8 mouse cellular contexts compared by ENCODE assay signal in the genomic region with DNA sequence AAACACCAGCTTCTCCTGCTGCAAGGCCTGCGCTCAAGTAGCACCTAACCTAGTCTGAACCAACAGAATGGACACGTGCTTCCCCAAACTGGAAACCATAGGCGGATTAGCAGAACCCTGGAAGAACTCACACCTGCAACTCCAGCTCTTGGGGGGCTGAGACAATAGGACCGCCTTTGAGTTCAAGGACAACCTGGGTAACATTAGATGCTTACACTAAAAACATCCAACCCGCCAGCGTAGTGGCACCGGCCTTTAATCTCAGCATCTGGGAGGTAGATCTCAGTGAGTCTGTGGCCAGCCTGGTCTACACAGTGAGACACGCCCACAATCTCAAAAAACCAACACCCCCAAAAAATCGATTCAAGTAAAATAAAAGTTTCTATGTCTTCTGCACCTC. TPM values are rescaled to one million over a fixed set of nuclear protein-coding genes. Genes with fewer than 3 reads are reported as not detected.
DNase-seq lines count a peak whose midpoint lies in the region; ATAC-seq and TF ChIP-seq lines count a peak whose summit lies in the region.

No protein-coding gene starts in this region.

- 29% methylated on average over 9 of the region's 9 CpGs for WGBS in liver, adult 2 months
- 37% methylated on average over 9 of the region's 9 CpGs for WGBS in intestine, embryonic 14.5 days
- 49% methylated on average over 9 of the region's 9 CpGs for WGBS in neural tube, embryonic 13.5 days

- H3K4me3 ChIP-seq in liver, adult 2 months (ENCODE audit: insufficient read depth, low read depth, low read length): peak overlapping the region; percentile 80
- peak overlapping the region; percentile 66 for H3K4me3 ChIP-seq in cortical plate, adult 2 months (ENCODE audit: insufficient read depth, low read length)
- peak overlapping the region; percentile 91 for H3K4me3 ChIP-seq in intestine, embryonic 14.5 days (ENCODE audit: low read depth, low read length)
- peak overlapping the region; percentile 66 for H3K4me3 ChIP-seq in neural tube, embryonic 13.5 days

- DNase-seq in liver, adult 2 months (ENCODE audit: extremely low read depth, low read depth, low spot score): no peak
- no peak for DNase-seq in liver
- DNase-seq in intestine, embryonic 14.5 days (ENCODE audit: low spot score): no peak
- DNase-seq in right cerebral cortex, postnatal 36 days (ENCODE audit: low spot score in 2 of 2): no peak
- no peak for DNase-seq in spleen, adult 18-20 months
- no peak for DNase-seq in cerebellum, adult 18-20 months

- ATAC-seq in intestine, embryonic 14.5 days (replicated peaks; ENCODE audit: low FRiP score, low TSS enrichment, low read depth): no peak
- no peak for ATAC-seq in neural tube, embryonic 13.5 days (ENCODE audit: low read depth)

- H3K27me3 ChIP-seq in liver, adult 2 months (ENCODE audit: control insufficient read depth, insufficient read depth, low read length): no peaks in the 10 kb centered on the region
- no peaks in the 10 kb centered on the region for H3K27me3 ChIP-seq in intestine, embryonic 14.5 days (replicated peaks; ENCODE audit: control insufficient read depth, insufficient read depth, low read length)
- H3K27me3 ChIP-seq in neural tube, embryonic 13.5 days: no peaks in the 10 kb centered on the region

- H3K9ac ChIP-seq in liver, adult 2 months (ENCODE audit: low read depth, low read length): peak overlapping the region; percentile 42; the same call in 1 of the 2 replicates
- peak overlapping the region; percentile 75 for H3K9ac ChIP-seq in intestine, embryonic 14.5 days (ENCODE audit: low read length)
- peak overlapping the region; percentile 83 for H3K9ac ChIP-seq in neural tube, embryonic 13.5 days

- H3K4me1 ChIP-seq in liver, adult 2 months (ENCODE audit: control insufficient read depth, insufficient read depth, low read length): peaks cover 9% of the 10 kb centered on the region; the same call in 1 of the 2 replicates
- H3K4me1 ChIP-seq in cortical plate, adult 2 months (ENCODE audit: control insufficient read depth, insufficient read depth, low read length): peaks cover 3% of the 10 kb centered on the region; the same call in 1 of the 2 replicates
- 0 out of 2 replicates have a peak, but pooled peaks cover 17% of the 10 kb centered on the region for H3K4me1 ChIP-seq in intestine, embryonic 14.5 days (replicated peaks; ENCODE audit: control insufficient read depth, insufficient read depth, low read length)
- peaks cover 29% of the 10 kb centered on the region for H3K4me1 ChIP-seq in neural tube, embryonic 13.5 days (replicated peaks)

- no peak for TF ChIP-seq POLR2A in liver, adult 2 months (IDR thresholded peaks at IDR 0.05; ENCODE audit: extremely low read depth, insufficient read depth, low read length)
- no peak for TF ChIP-seq POLR2A in cortical plate, adult 2 months (IDR thresholded peaks at IDR 0.05; ENCODE audit: extremely low read depth, insufficient read depth, low read length)

- no peaks in the 10 kb centered on the region for H3K36me3 ChIP-seq in liver, adult 2 months (ENCODE audit: control insufficient read depth, insufficient read depth, low read length)
- H3K36me3 ChIP-seq in intestine, embryonic 14.5 days (ENCODE audit: control insufficient read depth, insufficient read depth, low read length): 0 out of 2 replicates have a peak, but pooled peaks cover 4% of the 10 kb centered on the region
- peaks cover 6% of the 10 kb centered on the region; the same call in 1 of the 2 replicates for H3K36me3 ChIP-seq in neural tube, embryonic 13.5 days

- H3K27ac ChIP-seq in liver, adult 2 months (replicated peaks; ENCODE audit: insufficient read depth, low read depth, low read length): no peak overlapping the region
- H3K27ac ChIP-seq in cortical plate, adult 2 months (ENCODE audit: insufficient read depth, low read length): no peak overlapping the region
- H3K27ac ChIP-seq in intestine, embryonic 14.5 days (ENCODE audit: low read depth): no peak overlapping the region
- H3K27ac ChIP-seq in neural tube, embryonic 13.5 days (replicated peaks): no peak overlapping the region

- peaks cover 17% of the 10 kb centered on the region for H3K79me2 ChIP-seq in liver, adult 2 months (ENCODE audit: control insufficient read depth, insufficient read depth, low read length)

- H3K9me3 ChIP-seq in intestine, embryonic 14.5 days (ENCODE audit: control insufficient read depth, low read length): no peaks in the 10 kb centered on the region
- no peaks in the 10 kb centered on the region for H3K9me3 ChIP-seq in neural tube, embryonic 13.5 days

- peak overlapping the region; percentile 77 for H3K4me2 ChIP-seq in intestine, embryonic 14.5 days (ENCODE audit: low read length)
- H3K4me2 ChIP-seq in neural tube, embryonic 13.5 days: peak overlapping the region; percentile 89

- TF ChIP-seq CTCF in liver, adult 2 months (IDR thresholded peaks at IDR 0.05; ENCODE audit: low read depth, low read length): no peak
- no peak for TF ChIP-seq CTCF in cortical plate, adult 2 months (IDR thresholded peaks at IDR 0.05; ENCODE audit: extremely low read depth, insufficient read depth, low read length)

RNA-seq across cellular contexts. Expression of gene Anks3, which starts 0.7 kb away (rescaled TPM):
- total RNA-seq in liver, adult 2 months (2014; rRNA removed): 11.3 and 14.2 TPM in 2 replicates
- polyA plus RNA-seq in liver, adult 2 months (2012; rRNA removed): 16.8 and 22.3 TPM in 2 replicates
- 101 and 118 TPM in 2 replicates for polyA plus RNA-seq in cortical plate, adult 2 months (2012; rRNA removed)
- polyA plus RNA-seq in intestine, embryonic 14.5 days (2014; fragmentation: Nextera tagmentation; extraction: Ambion mirVana): 45.0 and 51.7 TPM in 2 replicates
- 64.0 and 67.0 TPM in 2 replicates for polyA plus RNA-seq in neural tube, embryonic 13.5 days (2015; fragmentation: Nextera tagmentation; extraction: Ambion mirVana)

RNA-seq across cellular contexts. Expression of gene Nudt16l1, which starts 24.8 kb away (rescaled TPM):
- total RNA-seq in liver, adult 2 months (2014; rRNA removed): 12.2 and 16.2 TPM in 2 replicates
- 53.5 and 57.0 TPM in 2 replicates for polyA plus RNA-seq in liver, adult 2 months (2012; rRNA removed)
- polyA plus RNA-seq in cortical plate, adult 2 months (2012; rRNA removed): 102 and 104 TPM in 2 replicates
- polyA plus RNA-seq in intestine, embryonic 14.5 days (2014; fragmentation: Nextera tagmentation; extraction: Ambion mirVana): 145 and 162 TPM in 2 replicates
- polyA plus RNA-seq in neural tube, embryonic 13.5 days (2015; fragmentation: Nextera tagmentation; extraction: Ambion mirVana): 134 and 143 TPM in 2 replicates

RNA-seq across cellular contexts. Expression of gene Sept12, which starts 34.3 kb away (rescaled TPM):
- not detected in 2 replicates for total RNA-seq in liver, adult 2 months (2014; rRNA removed)
- not detected in 2 replicates for polyA plus RNA-seq in liver, adult 2 months (2012; rRNA removed)
- not detected in 2 replicates for polyA plus RNA-seq in cortical plate, adult 2 months (2012; rRNA removed)
- polyA plus RNA-seq in intestine, embryonic 14.5 days (2014; fragmentation: Nextera tagmentation; extraction: Ambion mirVana): 0.24 TPM in 1 of 2 replicates, not detected in the other
- not detected in 2 replicates for polyA plus RNA-seq in neural tube, embryonic 13.5 days (2015; fragmentation: Nextera tagmentation; extraction: Ambion mirVana)

RNA-seq across cellular contexts. Expression of gene Smim22, which starts 43.7 kb away (rescaled TPM):
- 3.6 and 14.6 TPM in 2 replicates for total RNA-seq in liver, adult 2 months (2014; rRNA removed)
- polyA plus RNA-seq in liver, adult 2 months (2012; rRNA removed): 13.9 and 35.5 TPM in 2 replicates
- 3.1 TPM in 1 of 2 replicates, not detected in the other for polyA plus RNA-seq in cortical plate, adult 2 months (2012; rRNA removed)
- 42.6 and 57.4 TPM in 2 replicates for polyA plus RNA-seq in intestine, embryonic 14.5 days (2014; fragmentation: Nextera tagmentation; extraction: Ambion mirVana)
- 2.5 TPM in 1 of 2 replicates, not detected in the other for polyA plus RNA-seq in neural tube, embryonic 13.5 days (2015; fragmentation: Nextera tagmentation; extraction: Ambion mirVana)

RNA-seq across cellular contexts. Expression of gene Rogdi, which starts 50.0 kb away (rescaled TPM):
- 5.2 and 7.5 TPM in 2 replicates for total RNA-seq in liver, adult 2 months (2014; rRNA removed)
- polyA plus RNA-seq in liver, adult 2 months (2012; rRNA removed): 29.9 and 53.7 TPM in 2 replicates
- 300 and 341 TPM in 2 replicates for polyA plus RNA-seq in cortical plate, adult 2 months (2012; rRNA removed)
- 57.0 and 59.3 TPM in 2 replicates for polyA plus RNA-seq in intestine, embryonic 14.5 days (2014; fragmentation: Nextera tagmentation; extraction: Ambion mirVana)
- 157 and 171 TPM in 2 replicates for polyA plus RNA-seq in neural tube, embryonic 13.5 days (2015; fragmentation: Nextera tagmentation; extraction: Ambion mirVana)
